Mouse (Mus musculus): ENCODE measurements around the gene Mipep. TPM values are rescaled to one million over a fixed set of nuclear protein-coding genes. Genes with fewer than 3 reads are reported as not detected.

Mipep gene
- total RNA-seq, 2 experiments from 2014 or later, result 31.1 to 33.9 TPM

DNA sequence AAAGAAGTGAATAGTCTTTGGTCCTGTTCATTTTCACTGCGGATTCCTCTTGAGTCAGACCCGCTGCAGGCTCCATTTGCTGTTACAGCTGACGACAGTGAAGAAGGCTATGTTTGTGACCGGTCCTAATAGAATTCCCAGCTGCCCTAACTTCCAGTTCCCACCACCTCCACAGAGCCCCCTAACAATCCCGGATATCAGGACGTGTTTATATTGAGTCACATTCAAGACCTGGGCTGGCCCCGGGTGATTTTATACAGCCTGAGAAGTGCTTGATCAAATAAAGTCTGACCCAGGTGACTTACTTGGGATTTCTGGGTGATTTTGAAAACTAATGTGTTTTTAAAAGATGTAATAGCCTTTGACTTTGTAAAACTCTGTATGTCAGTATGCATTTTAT, 21.6 kb upstream of the Mipep start:
- Histone ChIP-seq H3K27ac (peak overlapping the region; percentile 57), H3K4me3 (no peak overlapping the region)
- DNase-seq (ENCODE audit: low spot score in 2 of 2), result no peak
- TF ChIP-seq CTCF (conservative IDR thresholded peaks at IDR 0.05), result no peak

GRCm38 (mm10) chr14:60763746-60764145, 20.6 kb upstream of the Mipep start:
- DNase-seq (ENCODE audit: low spot score in 2 of 2), result no peak
- Histone ChIP-seq H3K4me3 (no peak overlapping the region), H3K27ac (peak overlapping the region; percentile 57; the same call in 1 of the 2 replicates)
- no peak for TF ChIP-seq CTCF (conservative IDR thresholded peaks at IDR 0.05)

- H3K27ac ChIP-seq, result peak overlapping the region; percentile 51; the same call in 1 of the 2 replicates
- no peak overlapping the region for H3K4me3 ChIP-seq
- DNase-seq (ENCODE audit: low spot score in 2 of 2), result no peak
- TF ChIP-seq CTCF (conservative IDR thresholded peaks at IDR 0.05), result no peak
These were observed 19.8 kb upstream of the Mipep start for GRCm38 (mm10) chr14:60764526-60764925.

GRCm38 (mm10) chr14:60765025-60765424, 19.3 kb upstream of the Mipep start:
- TF ChIP-seq CTCF (conservative IDR thresholded peaks at IDR 0.05), result no peak
- H3K4me3 ChIP-seq, result no peak overlapping the region
- DNase-seq (ENCODE audit: low spot score in 2 of 2), result no peak
- H3K27ac ChIP-seq, result peak overlapping the region; percentile 51; the same call in 1 of the 2 replicates

- no peak for DNase-seq (ENCODE audit: low spot score in 2 of 2)
- no peak within 1 kb of the TSS for H3K4me3 ChIP-seq
- TF ChIP-seq CTCF (conservative IDR thresholded peaks at IDR 0.05), result no peak
- peak within 1 kb of the TSS; percentile 78; the same call in 1 of the 2 replicates for H3K27ac ChIP-seq
These were observed 16.5 kb upstream of the Mipep start, which contains the start of gene C1qtnf9 for GRCm38 (mm10) chr14:60767884-60768283. Gene C1qtnf9 (plus strand): TSS chr14:60768134.

- Histone ChIP-seq H3K4me3 (no peak overlapping the region), H3K27ac (peak overlapping the region; percentile 49)
- no peak for DNase-seq (ENCODE audit: low spot score in 2 of 2)
- peak; percentile 64 for TF ChIP-seq CTCF (conservative IDR thresholded peaks at IDR 0.05)
These were observed 15.0 kb upstream of the Mipep start for GRCm38 (mm10) chr14:60769340-60769739.

- DNase-seq (ENCODE audit: low spot score in 2 of 2), result no peak
- no peak overlapping the region for H3K27ac ChIP-seq
- TF ChIP-seq CTCF (conservative IDR thresholded peaks at IDR 0.05), result no peak
- peak overlapping the region; percentile 57 for H3K4me3 ChIP-seq
These were observed 13.8 kb upstream of the Mipep start for GRCm38 (mm10) chr14:60770594-60770993.

DNA sequence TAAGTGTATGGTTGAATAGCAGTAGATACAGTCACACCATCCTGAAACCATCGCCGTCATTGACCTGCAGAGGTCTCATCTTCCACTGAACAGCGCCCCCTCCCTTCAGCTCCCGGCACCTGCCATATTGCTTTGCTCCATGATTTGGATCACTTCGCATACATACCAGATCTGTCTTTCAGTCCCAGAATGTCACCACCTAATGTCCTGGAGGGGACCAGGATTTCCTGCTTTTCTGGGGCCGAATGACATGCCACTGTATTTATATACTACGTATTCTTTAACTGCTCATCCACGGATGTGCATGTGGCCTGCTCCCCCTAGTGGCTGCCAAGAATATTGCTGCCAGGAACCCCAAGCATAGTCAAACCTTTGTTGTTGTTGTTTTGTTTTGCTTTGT, 13.3 kb upstream of the Mipep start:
- DNase-seq (ENCODE audit: low spot score in 2 of 2), result peak; percentile 52 to 77
- Histone ChIP-seq H3K4me3 (peak overlapping the region; percentile 57), H3K27ac (peak overlapping the region; percentile 72)
- peak; percentile 97 for TF ChIP-seq CTCF (conservative IDR thresholded peaks at IDR 0.05)

DNA sequence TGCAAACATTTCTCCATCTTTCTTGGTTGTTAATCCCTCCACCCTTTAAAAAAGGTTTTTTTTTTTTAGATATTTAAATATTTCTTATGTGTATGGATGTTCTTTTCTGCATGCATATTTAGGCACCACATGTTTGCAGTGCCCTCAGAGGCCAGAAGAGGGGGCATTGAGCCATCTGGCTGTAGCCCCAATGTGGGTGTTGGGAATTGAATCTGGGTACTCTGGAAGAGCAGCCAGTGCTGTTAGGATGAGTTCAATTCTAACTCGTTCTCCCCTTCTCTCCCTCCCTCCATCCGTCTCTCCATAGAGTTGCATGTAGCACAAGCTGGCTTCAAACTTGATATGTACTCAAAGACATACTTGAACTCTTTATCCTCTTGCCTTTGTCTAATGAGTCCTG, 10.9 kb upstream of the Mipep start:
- Histone ChIP-seq H3K4me3 (no peak overlapping the region), H3K27ac (no peak overlapping the region)
- no peak for DNase-seq (ENCODE audit: low spot score in 2 of 2)
- peak; percentile 45 for TF ChIP-seq CTCF (conservative IDR thresholded peaks at IDR 0.05)

DNA sequence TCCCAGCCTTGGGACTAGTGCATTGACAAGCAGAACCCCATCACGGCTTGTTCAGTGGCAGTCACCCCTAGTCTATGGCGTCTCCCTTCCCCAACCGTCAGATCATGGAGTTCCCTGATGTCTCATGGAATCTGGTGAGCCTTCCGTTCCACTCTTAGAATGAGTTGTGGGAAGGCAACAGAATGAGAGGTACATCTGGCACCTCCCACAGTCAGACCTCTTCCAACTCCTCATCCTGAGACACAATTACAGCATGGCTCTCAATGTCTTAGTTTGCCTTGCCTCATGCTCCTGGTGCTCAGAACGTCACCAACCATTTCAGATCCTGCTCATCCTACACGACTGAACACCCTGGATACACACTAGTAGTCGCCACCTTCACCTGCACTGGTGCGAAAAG, 7.9 kb upstream of the Mipep start:
- Histone ChIP-seq H3K27ac (no peak overlapping the region), H3K4me3 (no peak overlapping the region)
- DNase-seq (ENCODE audit: low spot score in 2 of 2), result no peak
- no peak for TF ChIP-seq CTCF (conservative IDR thresholded peaks at IDR 0.05)

DNA sequence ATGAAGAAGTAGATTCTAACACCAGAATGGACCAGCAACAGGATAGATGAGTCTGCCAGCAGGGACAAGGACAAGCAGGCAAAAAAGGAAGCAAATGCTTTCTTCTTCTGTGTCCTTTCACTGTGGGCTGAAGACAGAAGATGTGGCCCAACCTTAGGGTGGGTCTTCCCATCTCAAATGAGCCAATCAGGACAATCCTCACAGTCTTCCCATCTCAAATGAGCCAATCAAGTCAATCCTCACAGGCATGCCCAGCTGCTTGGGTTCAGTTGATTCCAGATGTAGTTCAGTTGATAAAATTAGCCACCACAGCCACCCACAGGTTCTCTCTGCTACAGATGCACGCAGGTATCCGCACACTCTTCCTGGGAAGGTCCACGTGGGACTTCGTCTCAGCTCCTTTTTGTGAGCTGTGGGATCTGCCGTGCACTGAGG, 6.9 kb upstream of the Mipep start:
- DNase-seq (ENCODE audit: low spot score in 2 of 2), result no peak
- Histone ChIP-seq H3K27ac (no peak overlapping the region), H3K4me3 (no peak overlapping the region)
- TF ChIP-seq CTCF (conservative IDR thresholded peaks at IDR 0.05), result no peak

GRCm38 (mm10) chr14:60779198-60779597, 5.2 kb upstream of the Mipep start:
- DNase-seq (ENCODE audit: low spot score in 2 of 2), result no peak
- H3K27ac ChIP-seq, result no peak overlapping the region
- TF ChIP-seq CTCF (conservative IDR thresholded peaks at IDR 0.05), result no peak
- no peak overlapping the region for H3K4me3 ChIP-seq

GRCm38 (mm10) chr14:60782121-60782656, 2.2 kb upstream of the Mipep start:
- no peak for TF ChIP-seq CTCF (conservative IDR thresholded peaks at IDR 0.05)
- no peak overlapping the region for H3K27ac ChIP-seq
- no peak for DNase-seq (ENCODE audit: low spot score in 2 of 2)
- H3K4me3 ChIP-seq, result no peak overlapping the region

DNA sequence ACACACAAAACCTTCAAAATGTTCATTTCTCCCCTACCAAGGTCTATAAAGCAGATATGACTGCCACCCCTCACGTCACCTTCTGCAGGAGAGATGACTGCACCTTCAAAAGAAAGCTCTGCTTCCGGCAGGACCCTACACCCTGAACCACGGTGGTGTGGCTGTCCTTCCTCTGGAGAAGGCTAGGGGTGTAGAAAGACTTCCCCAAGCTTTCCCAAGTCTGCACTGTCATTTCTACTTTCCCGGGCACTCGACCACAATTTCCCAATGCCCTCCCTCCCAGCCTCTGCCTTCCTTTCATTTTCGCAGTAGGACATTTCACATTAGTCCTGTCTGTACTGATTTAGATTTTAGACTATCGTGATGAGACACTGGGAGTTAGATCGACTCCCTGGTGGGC, 1.2 kb upstream of the Mipep start:
- H3K27ac ChIP-seq, result no peak overlapping the region
- DNase-seq (ENCODE audit: low spot score in 2 of 2), result no peak
- no peak overlapping the region for H3K4me3 ChIP-seq
- TF ChIP-seq CTCF (conservative IDR thresholded peaks at IDR 0.05), result no peak

All from layer of hippocampus, adult 2 months (tissue).